Mouse (Mus musculus) G1E (cell line): Measurements from ENCODE around the gene Gtf2e1.

Source experiments
- CTCF ChIP-seq: IDR thresholded peaks from 2 replicates; pipeline ENCODE4 v1.5.1; 2012; ENCODE audit warnings: low read depth, low read length, inconsistent platforms, mixed read lengths
- TAL1 ChIP-seq: conservative IDR thresholded peaks from 2 replicates; pipeline ENCODE4 v1.6.1; 2012; ENCODE audit warnings: low read depth, low read length, inconsistent platforms, mixed read lengths

DNA sequence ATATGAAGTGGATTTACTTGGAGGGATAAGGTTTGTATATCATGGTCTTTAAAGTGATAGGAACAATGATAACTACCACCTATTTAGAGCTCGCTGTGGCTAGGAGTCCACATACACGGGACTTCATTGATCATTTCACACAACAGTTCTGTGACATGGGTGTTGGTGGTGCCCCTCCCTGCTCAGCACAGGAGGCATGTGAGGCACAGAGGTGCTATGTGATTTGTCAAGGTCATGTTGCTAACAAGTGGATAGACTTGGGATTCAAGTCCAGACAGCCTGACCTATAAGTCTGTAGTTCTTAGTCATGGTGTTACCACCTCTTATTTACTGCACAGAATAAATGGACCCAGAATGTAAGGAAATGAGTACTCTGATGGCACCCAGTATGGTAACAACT lies 11.4 kb upstream of the Gtf2e1 start:
- TF ChIP-seq TAL1 (no peak), CTCF (no peak)
